Mouse (Mus musculus): Measurements from ENCODE around the gene Arnt2. TPM values are rescaled to one million over a fixed set of nuclear protein-coding genes. Genes with fewer than 3 reads are reported as not detected.

The Arnt2 gene
- polyA plus RNA-seq, 1 experiment from 2014 or later = 18.5 TPM

DNA sequence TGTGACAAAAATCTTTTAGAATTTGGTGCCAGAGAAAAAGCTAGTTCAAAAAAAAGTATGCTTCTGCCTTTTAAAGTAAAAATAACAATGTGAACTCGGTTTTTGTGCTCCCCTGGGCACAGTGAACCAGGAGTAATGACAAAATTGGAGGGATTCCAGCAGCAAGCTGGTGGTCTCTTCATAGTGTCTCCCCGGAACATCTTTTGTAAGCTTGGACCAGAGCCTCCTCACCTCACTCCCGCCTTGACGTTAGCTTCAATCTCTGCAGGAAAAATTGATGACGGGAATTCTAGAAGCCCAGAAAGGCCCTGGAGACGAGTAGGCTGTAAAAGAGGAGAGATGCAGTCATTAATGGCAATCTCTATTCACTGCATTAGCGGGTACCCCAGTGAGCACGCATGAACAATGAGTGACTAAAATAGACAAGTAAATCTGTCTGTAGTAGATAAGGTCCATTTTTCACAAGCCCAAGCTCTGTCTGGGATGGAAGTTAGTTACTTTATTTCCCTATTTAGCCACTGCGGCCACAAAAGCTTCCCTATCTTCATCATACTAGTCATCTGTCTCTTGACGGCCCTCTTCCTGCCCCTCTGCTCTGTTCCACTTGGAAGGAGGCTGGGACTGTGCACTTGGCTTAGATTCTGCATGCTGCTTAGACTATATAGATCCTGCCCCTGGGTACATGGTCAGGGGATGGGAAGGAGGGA is 199.2 kb downstream of the Arnt2 start:
- WGBS = 80% methylated on average over 10 of the region's 10 CpGs
- Histone ChIP-seq H3K9me3 (replicated peaks; ENCODE audit: control insufficient read depth, low read length) (no peaks in the 10 kb centered on the region), H3K27ac (replicated peaks; ENCODE audit: low read depth, low read length) (no peak overlapping the region)

DNA sequence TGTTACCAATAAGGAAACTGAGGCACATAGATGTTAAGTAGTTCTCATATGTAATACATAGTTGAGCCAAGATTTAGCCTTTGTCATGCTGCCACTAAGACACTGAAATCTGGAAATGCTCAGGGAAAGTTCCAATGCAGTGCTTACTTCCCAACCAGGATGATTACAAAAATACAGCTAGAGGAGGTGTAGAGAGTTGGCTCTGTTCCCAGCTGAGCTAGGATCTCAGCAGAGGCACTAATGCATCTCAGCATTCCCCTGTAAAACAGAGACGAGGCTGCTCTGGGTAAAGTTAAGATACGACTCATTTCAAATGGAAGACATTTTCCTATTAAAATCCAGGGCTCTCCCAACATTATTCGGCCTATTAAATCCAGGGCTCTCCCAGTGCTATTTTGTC is 206.0 kb downstream of the Arnt2 start:
- Histone ChIP-seq H3K9ac (replicated peaks; ENCODE audit: low read length) (no peak overlapping the region), H3K4me1 (ENCODE audit: control insufficient read depth, insufficient read depth, low read length) (no peaks in the 10 kb centered on the region), H3K4me2 (ENCODE audit: low read depth, low read length) (no peak overlapping the region), H3K27ac (replicated peaks; ENCODE audit: low read depth, low read length) (no peak overlapping the region), H3K4me3 (ENCODE audit: low read depth, low read length) (no peak overlapping the region), H3K9me3 (replicated peaks; ENCODE audit: control insufficient read depth, low read length) (no peaks in the 10 kb centered on the region), H3K36me3 (replicated peaks; ENCODE audit: control insufficient read depth, insufficient read depth, low read depth, low read length) (no peaks in the 10 kb centered on the region), H3K27me3 (ENCODE audit: control insufficient read depth, insufficient read depth, low read length) (no peaks in the 10 kb centered on the region)
- ATAC-seq (replicated peaks; ENCODE audit: insufficient number of reproducible peaks, low FRiP score, low TSS enrichment, low read depth) (no peak), DNase-seq (ENCODE audit: low spot score) (no peak)
- 86% methylated on average over 3 of the region's 3 CpGs for WGBS

More for the DNA sequence above, 199.2 kb downstream of the Arnt2 start:
- Histone ChIP-seq H3K4me2 (ENCODE audit: low read depth, low read length) (no peak overlapping the region), H3K4me3 (ENCODE audit: low read depth, low read length) (no peak overlapping the region), H3K27me3 (ENCODE audit: control insufficient read depth, insufficient read depth, low read length) (no peaks in the 10 kb centered on the region), H3K36me3 (replicated peaks; ENCODE audit: control insufficient read depth, insufficient read depth, low read depth, low read length) (no peaks in the 10 kb centered on the region), H3K9ac (replicated peaks; ENCODE audit: low read length) (no peak overlapping the region), H3K4me1 (ENCODE audit: control insufficient read depth, insufficient read depth, low read length) (no peaks in the 10 kb centered on the region)
- DNase-seq (ENCODE audit: low spot score) (no peak), ATAC-seq (replicated peaks; ENCODE audit: insufficient number of reproducible peaks, low FRiP score, low TSS enrichment, low read depth) (no peak)

DNA sequence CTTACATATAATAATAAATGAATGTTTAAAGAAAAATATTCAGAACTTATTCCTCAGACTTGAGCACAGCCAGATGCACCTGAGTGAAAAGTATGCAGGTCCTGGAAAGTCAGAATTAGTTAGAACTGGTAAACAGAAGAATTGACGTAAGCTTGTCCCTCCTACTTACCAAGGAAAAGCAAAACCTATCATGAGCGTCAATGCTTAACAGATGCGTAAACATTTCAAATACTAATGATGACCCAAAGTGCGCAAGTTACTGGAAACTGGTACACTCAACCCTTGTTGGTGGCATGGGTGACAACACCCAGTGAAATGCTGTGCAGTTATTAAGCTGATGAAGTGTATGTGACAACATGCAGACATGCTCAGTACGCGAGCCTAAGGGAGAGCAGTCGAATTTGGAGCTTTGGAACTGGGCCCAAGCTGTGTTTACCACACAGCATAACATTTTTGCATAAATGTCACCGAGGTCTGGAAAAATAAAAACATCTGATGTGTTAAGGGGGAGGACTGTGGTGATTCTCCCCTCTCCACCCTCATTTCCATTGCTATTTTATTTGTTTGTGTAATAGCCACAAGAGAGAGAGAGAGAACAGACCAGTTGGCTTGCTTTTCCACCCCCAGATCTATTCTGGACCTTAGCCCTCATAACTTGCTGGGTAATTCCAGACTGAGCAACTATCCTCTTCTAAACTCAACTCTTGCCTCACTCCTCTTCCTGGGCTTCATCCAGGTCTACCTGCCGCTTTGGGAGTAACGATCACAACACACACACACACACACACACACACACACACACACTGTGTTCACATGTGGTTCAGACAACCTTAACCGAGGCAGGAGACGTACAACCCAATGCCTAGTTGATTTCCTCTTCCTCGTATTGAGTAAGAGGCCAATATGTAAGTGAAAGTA is 208.6 kb downstream of the Arnt2 start:
- H3K27ac ChIP-seq (replicated peaks; ENCODE audit: low read depth, low read length) = no peak overlapping the region
- H3K9ac ChIP-seq (replicated peaks; ENCODE audit: low read length) = no peak overlapping the region
- no peaks in the 10 kb centered on the region for H3K36me3 ChIP-seq (replicated peaks; ENCODE audit: control insufficient read depth, insufficient read depth, low read depth, low read length)
- no peak for ATAC-seq (replicated peaks; ENCODE audit: insufficient number of reproducible peaks, low FRiP score, low TSS enrichment, low read depth)
- no peak for DNase-seq (ENCODE audit: low spot score)
- 88% methylated on average over 13 of the region's 13 CpGs for WGBS
- H3K27me3 ChIP-seq (ENCODE audit: control insufficient read depth, insufficient read depth, low read length) = no peaks in the 10 kb centered on the region
- no peaks in the 10 kb centered on the region for H3K9me3 ChIP-seq (replicated peaks; ENCODE audit: control insufficient read depth, low read length)
- H3K4me1 ChIP-seq (ENCODE audit: control insufficient read depth, insufficient read depth, low read length) = no peaks in the 10 kb centered on the region
- no peak overlapping the region for H3K4me2 ChIP-seq (ENCODE audit: low read depth, low read length)
- H3K4me3 ChIP-seq (ENCODE audit: low read depth, low read length) = no peak overlapping the region

DNA sequence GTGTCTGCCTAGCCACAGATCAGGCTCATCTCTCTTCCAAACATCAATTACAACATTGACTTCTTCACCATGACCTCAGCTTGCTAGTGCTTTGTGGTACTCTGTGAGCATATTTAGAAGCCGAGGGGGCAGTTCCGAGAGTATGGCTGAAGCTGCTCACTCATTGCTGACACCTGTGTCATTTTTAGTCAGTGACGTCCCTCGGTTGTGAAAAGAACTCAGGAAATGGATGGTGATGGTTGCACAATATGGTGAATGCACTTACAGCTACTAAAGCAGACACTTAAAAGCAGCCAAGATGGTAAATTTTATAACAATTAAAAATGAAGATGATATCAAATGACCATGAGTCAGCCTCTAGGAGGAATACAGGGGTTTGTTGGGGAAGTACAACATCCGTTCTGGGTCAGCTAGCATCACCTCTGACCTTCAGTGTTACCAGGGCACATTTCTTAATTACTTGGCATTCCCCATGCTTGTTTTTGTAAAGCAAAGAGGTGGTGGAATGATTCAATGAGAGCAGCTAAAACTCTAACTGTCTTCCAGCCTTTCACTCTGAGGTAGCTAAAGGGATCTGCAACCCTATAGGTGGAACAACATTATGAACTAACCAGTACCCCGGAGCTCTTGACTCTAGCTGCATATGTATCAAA is 212.6 kb downstream of the Arnt2 start:
- no peaks in the 10 kb centered on the region for H3K4me1 ChIP-seq (ENCODE audit: control insufficient read depth, insufficient read depth, low read length)
- no peaks in the 10 kb centered on the region for H3K27me3 ChIP-seq (ENCODE audit: control insufficient read depth, insufficient read depth, low read length)
- WGBS = 51% methylated on average over 6 of the region's 6 CpGs
- DNase-seq (ENCODE audit: low spot score) = no peak
- H3K27ac ChIP-seq (replicated peaks; ENCODE audit: low read depth, low read length) = no peak overlapping the region
- H3K4me3 ChIP-seq (ENCODE audit: low read depth, low read length) = no peak overlapping the region
- no peak overlapping the region for H3K4me2 ChIP-seq (ENCODE audit: low read depth, low read length)
- no peaks in the 10 kb centered on the region for H3K9me3 ChIP-seq (replicated peaks; ENCODE audit: control insufficient read depth, low read length)
- no peaks in the 10 kb centered on the region for H3K36me3 ChIP-seq (replicated peaks; ENCODE audit: control insufficient read depth, insufficient read depth, low read depth, low read length)
- H3K9ac ChIP-seq (replicated peaks; ENCODE audit: low read length) = no peak overlapping the region
- no peak for ATAC-seq (replicated peaks; ENCODE audit: insufficient number of reproducible peaks, low FRiP score, low TSS enrichment, low read depth)

Other genes with a start within 250 kb of the Arnt2 start
- 0.04 and 0.18 TPM in 2 replicates for gene Gm2115, start 118.8 kb upstream of the Arnt2 start, polyA plus RNA-seq (2014; fragmentation: Nextera tagmentation; extraction: Ambion mirVana)
- gene Fah, start 196.5 kb upstream of the Arnt2 start, polyA plus RNA-seq (2014; fragmentation: Nextera tagmentation; extraction: Ambion mirVana) = 1.8 and 2.4 TPM in 2 replicates